Mouse (Mus musculus) ES-Bruce4 (cell line): Measurements from ENCODE around the gene Egflam.

Source experiments
- CTCF ChIP-seq: IDR thresholded peaks from one replicate; pipeline ENCODE4 v1.8.1; 2011; ENCODE audit warnings: low read depth, low read length
- EP300 ChIP-seq: IDR thresholded peaks from 2 replicates; pipeline ENCODE4 v1.6.1; 2011; ENCODE audit warnings: low read depth, low read length; ENCODE audit not compliant: insufficient read depth

GRCm38 (mm10) chr15:7424282-7424681 lies 26.1 kb upstream of the Egflam start:
- TF ChIP-seq CTCF (no peak), EP300 (no peak)
